Mouse (Mus musculus) spleen, adult 12 weeks (tissue): Measurements from ENCODE around the gene Prkaca.
"Not testable (repeated sequence)": the region's sequence is repeated elsewhere in the genome, so short reads cannot be mapped to it uniquely, and the experiment has no call there.

ENCODE experiments used
- DNase-seq: peaks from one replicate; pipeline ENCODE4 v3.0.0; 2022; ENCODE audit warnings: low spot score

Gene Prkaca

GRCm38 (mm10) chr8:83976101-83976630, 3.4 kb downstream of the Prkaca start:
- no peak for DNase-seq

GRCm38 (mm10) chr8:83976779-83977350, 4.1 kb downstream of the Prkaca start:
- DNase-seq = no peak

- no peak for DNase-seq
Observed at GRCm38 (mm10) chr8:83977646-83978045, 4.9 kb downstream of the Prkaca start.

- DNase-seq = no peak
Observed at GRCm38 (mm10) chr8:83978200-83978599, 5.4 kb downstream of the Prkaca start.

- no peak for DNase-seq
Observed at GRCm38 (mm10) chr8:83980250-83980649, 7.5 kb downstream of the Prkaca start.

- DNase-seq = no peak
Observed at GRCm38 (mm10) chr8:83980845-83981244, 8.1 kb downstream of the Prkaca start.

GRCm38 (mm10) chr8:83981533-83981932, 8.7 kb downstream of the Prkaca start:
- DNase-seq = no peak

- no peak for DNase-seq
Observed at GRCm38 (mm10) chr8:83982449-83982848, 9.7 kb downstream of the Prkaca start.

- not testable (repeated sequence) for DNase-seq
Observed at GRCm38 (mm10) chr8:83983222-83983621, 10.4 kb downstream of the Prkaca start.

GRCm38 (mm10) chr8:83989243-83989642, 16.4 kb downstream of the Prkaca start:
- no peak for DNase-seq

GRCm38 (mm10) chr8:83990170-83990569, 17.4 kb downstream of the Prkaca start:
- no peak for DNase-seq

GRCm38 (mm10) chr8:83992488-83992887, 19.7 kb downstream of the Prkaca start:
- no peak for DNase-seq

GRCm38 (mm10) chr8:83994030-83994429, 21.2 kb downstream of the Prkaca start:
- DNase-seq = no peak

- DNase-seq = no peak
Observed at GRCm38 (mm10) chr8:83995973-83996372, 23.2 kb downstream of the Prkaca start.

GRCm38 (mm10) chr8:83996567-83997505, 24.0 kb downstream of the Prkaca start:
- DNase-seq = peak; percentile 72

- no peak for DNase-seq
Observed at GRCm38 (mm10) chr8:83997511-83998141, 24.8 kb downstream of the Prkaca start, which contains the start of gene Samd1. Gene Samd1 (plus strand): TSS chr8:83997672.

- DNase-seq = peak; percentile 66
Observed at GRCm38 (mm10) chr8:83998231-83999056, 25.7 kb downstream of the Prkaca start.

- no peak for DNase-seq
Observed at GRCm38 (mm10) chr8:83999057-83999705, 26.4 kb downstream of the Prkaca start.

- no peak for DNase-seq
Observed at GRCm38 (mm10) chr8:83999825-84000224, 27.0 kb downstream of the Prkaca start.

- DNase-seq = no peak
Observed at GRCm38 (mm10) chr8:84001281-84002000, 28.6 kb downstream of the Prkaca start, which contains the start of gene 1700067K01Rik. Gene 1700067K01Rik (plus strand): TSS chr8:84001502.
